Mouse (Mus musculus) E14TG2a.4 (cell line): ENCODE data around the gene Cox6b1.
A peak's percentile ranks its signal among the peaks of the same experiment; 100 is the strongest.

ENCODE experiments used
- H3K27me3 ChIP-seq: 2 replicates; pipeline ENCODE4 v1.6.1; 2014; ENCODE audit warnings: low read length, control low read depth; ENCODE audit not compliant: insufficient read depth
- H3K36me3 ChIP-seq: 2 replicates; pipeline ENCODE4 v1.6.1; 2014; ENCODE audit warnings: low read length, control low read depth; ENCODE audit not compliant: insufficient read depth
- H3K4me1 ChIP-seq: replicated peaks from 2 replicates; pipeline ENCODE4 v1.6.1; 2014; ENCODE audit warnings: low read depth, low read length, control low read depth
- H3K4me3 ChIP-seq: replicated peaks from 2 replicates; pipeline ENCODE4 v1.5.1; 2014; ENCODE audit warnings: mild to moderate bottlenecking, low read length
- H3K9me3 ChIP-seq: 2 replicates; pipeline ENCODE4 v1.6.1; 2014; ENCODE audit warnings: low read length, control low read depth
- CTCF ChIP-seq: conservative IDR thresholded peaks from 2 replicates; pipeline ENCODE4 v1.5.1; 2014; ENCODE audit warnings: low read length
- NANOG ChIP-seq: IDR thresholded peaks from 2 replicates; pipeline ENCODE4 v1.6.1; 2014; ENCODE audit warnings: borderline replicate concordance, low read length, mixed read lengths
- POU5F1 ChIP-seq: IDR thresholded peaks from 2 replicates; pipeline ENCODE4 v1.6.1; 2014; ENCODE audit warnings: low read length, borderline replicate concordance

The Cox6b1 gene

GRCm38 (mm10) chr7:30591605-30591951 lies 34.4 kb downstream of the Cox6b1 start:
- H3K9me3 ChIP-seq = no peaks in the 10 kb centered on the region
- peaks cover 77% of the 10 kb centered on the region for H3K4me1 ChIP-seq
- TF ChIP-seq POU5F1 (no peak), CTCF (no peak), NANOG (no peak)
- no peaks in the 10 kb centered on the region for H3K27me3 ChIP-seq
- peaks cover 18% of the 10 kb centered on the region for H3K36me3 ChIP-seq
- peak overlapping the region; percentile 97; the same call in 1 of the 2 replicates for H3K4me3 ChIP-seq

GRCm38 (mm10) chr7:30590927-30591604 lies 34.9 kb downstream of the Cox6b1 start:
- Histone ChIP-seq H3K4me3 (peak overlapping the region; percentile 97), H3K36me3 (peaks cover 23% of the 10 kb centered on the region), H3K9me3 (no peaks in the 10 kb centered on the region), H3K27me3 (no peaks in the 10 kb centered on the region), H3K4me1 (peaks cover 82% of the 10 kb centered on the region)
- no peak for TF ChIP-seq NANOG
- no peak for TF ChIP-seq POU5F1
- no peak for TF ChIP-seq CTCF

GRCm38 (mm10) chr7:30589435-30590301 lies 36.3 kb downstream of the Cox6b1 start:
- TF ChIP-seq CTCF (peak; percentile 80), NANOG (no peak)
- peak overlapping the region; percentile 97 for H3K4me3 ChIP-seq
- peaks cover 37% of the 10 kb centered on the region for H3K36me3 ChIP-seq
- no peaks in the 10 kb centered on the region for H3K27me3 ChIP-seq
- H3K9me3 ChIP-seq = no peaks in the 10 kb centered on the region
- H3K4me1 ChIP-seq = peaks cover 84% of the 10 kb centered on the region

- Histone ChIP-seq H3K9me3 (no peaks in the 10 kb centered on the region), H3K4me3 (peak within 1 kb of the TSS; percentile 97), H3K4me1 (peaks cover 84% of the 10 kb centered on the region), H3K27me3 (no peaks in the 10 kb centered on the region), H3K36me3 (peaks cover 45% of the 10 kb centered on the region)
- no peak for TF ChIP-seq CTCF
- no peak for TF ChIP-seq POU5F1
- no peak for TF ChIP-seq NANOG
Observed at GRCm38 (mm10) chr7:30588676-30589434, 37.1 kb downstream of the Cox6b1 start, which contains the start of gene Kmt2b. Gene Kmt2b, minus strand, starts transcription at chr7:30588726.

- no peak for TF ChIP-seq CTCF
- no peak for TF ChIP-seq NANOG
- TF ChIP-seq POU5F1 = no peak
- Histone ChIP-seq H3K27me3 (no peaks in the 10 kb centered on the region), H3K4me3 (peak overlapping the region; percentile 97), H3K9me3 (no peaks in the 10 kb centered on the region), H3K4me1 (peaks cover 82% of the 10 kb centered on the region), H3K36me3 (peaks cover 53% of the 10 kb centered on the region)
Observed at GRCm38 (mm10) chr7:30587842-30588667, 37.9 kb downstream of the Cox6b1 start.

- Histone ChIP-seq H3K27me3 (no peaks in the 10 kb centered on the region), H3K36me3 (peaks cover 68% of the 10 kb centered on the region), H3K4me3 (peak overlapping the region; percentile 97), H3K9me3 (no peaks in the 10 kb centered on the region), H3K4me1 (peaks cover 74% of the 10 kb centered on the region)
- TF ChIP-seq POU5F1 = no peak
- TF ChIP-seq NANOG = no peak
- TF ChIP-seq CTCF = no peak
Observed at GRCm38 (mm10) chr7:30586455-30587020, 39.4 kb downstream of the Cox6b1 start.

GRCm38 (mm10) chr7:30585170-30585569 lies 40.8 kb downstream of the Cox6b1 start:
- H3K9me3 ChIP-seq = no peaks in the 10 kb centered on the region
- H3K4me1 ChIP-seq = peaks cover 63% of the 10 kb centered on the region
- TF ChIP-seq NANOG (no peak), POU5F1 (no peak), CTCF (no peak)
- peak overlapping the region; percentile 17; the same call in 1 of the 2 replicates for H3K4me3 ChIP-seq
- no peaks in the 10 kb centered on the region for H3K27me3 ChIP-seq
- H3K36me3 ChIP-seq = peaks cover 70% of the 10 kb centered on the region

- no peak for TF ChIP-seq CTCF
- TF ChIP-seq NANOG = no peak
- no peak for TF ChIP-seq POU5F1
- Histone ChIP-seq H3K4me1 (peaks cover 64% of the 10 kb centered on the region), H3K4me3 (no peak overlapping the region), H3K36me3 (peaks cover 78% of the 10 kb centered on the region), H3K27me3 (no peaks in the 10 kb centered on the region), H3K9me3 (no peaks in the 10 kb centered on the region)
Observed at GRCm38 (mm10) chr7:30584339-30584738, 41.6 kb downstream of the Cox6b1 start.
